Mouse (Mus musculus): ENCODE measurements around the gene Ank.

DNA sequence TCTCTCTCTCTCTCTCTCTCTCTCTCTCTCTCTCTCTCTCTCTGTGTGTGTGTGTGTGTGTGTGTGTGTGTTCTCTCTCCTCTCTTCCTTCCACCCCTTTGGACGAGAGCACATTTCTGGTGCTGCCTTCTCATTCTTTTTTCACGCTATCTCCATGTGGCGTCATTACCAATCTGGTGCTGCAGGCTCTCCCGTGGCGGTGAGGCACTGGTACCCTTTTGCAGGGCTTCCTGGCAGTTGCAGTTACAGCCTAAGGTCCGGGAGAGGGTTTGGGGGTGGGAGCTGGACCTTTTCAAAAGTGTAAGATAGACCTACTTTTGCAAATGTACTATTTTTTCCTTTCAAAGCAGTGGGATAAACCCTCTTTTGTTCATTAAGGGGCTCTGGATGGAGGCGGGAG is 1.2 kb downstream of the Ank start:
- TF ChIP-seq CTCF (IDR thresholded peaks at IDR 0.05; ENCODE audit: insufficient read depth, low read depth, low read length), result no peak
- no peak for TF ChIP-seq POLR2A (IDR thresholded peaks at IDR 0.05; ENCODE audit: insufficient read depth, low read depth, low read length)

Data from olfactory bulb, adult 2 months (tissue).